Mouse (Mus musculus) thymus, postnatal 36 days (tissue): ENCODE results near the gene Arhgap23.
A peak's percentile ranks its signal among the peaks of the same experiment; 100 is the strongest.

Experiments used
- DNase-seq, 2 experiments: peaks; one replicate each; pipeline ENCODE4 v3.0.0; 2022; ENCODE audit warnings: mixed read lengths in 2 of 2

The Arhgap23 gene

GRCm38 (mm10) chr11:97435808-97436491 lies 20.6 kb downstream of the Arhgap23 start:
- DNase-seq = no peak

GRCm38 (mm10) chr11:97437745-97438144 lies 22.4 kb downstream of the Arhgap23 start:
- DNase-seq = no peak

GRCm38 (mm10) chr11:97438868-97439267 lies 23.5 kb downstream of the Arhgap23 start:
- no peak for DNase-seq

GRCm38 (mm10) chr11:97439935-97440334 lies 24.6 kb downstream of the Arhgap23 start:
- no peak for DNase-seq

GRCm38 (mm10) chr11:97440441-97440881 lies 25.1 kb downstream of the Arhgap23 start:
- DNase-seq = no peak

GRCm38 (mm10) chr11:97441036-97441657 lies 25.8 kb downstream of the Arhgap23 start:
- no peak for DNase-seq

GRCm38 (mm10) chr11:97441658-97442125 lies 26.4 kb downstream of the Arhgap23 start:
- no peak for DNase-seq

- no peak for DNase-seq
Observed at GRCm38 (mm10) chr11:97442891-97443675, 27.8 kb downstream of the Arhgap23 start.

- DNase-seq = no peak
Observed at GRCm38 (mm10) chr11:97445596-97445995, 30.3 kb downstream of the Arhgap23 start.

- DNase-seq = no peak
Observed at GRCm38 (mm10) chr11:97445999-97446511, 30.7 kb downstream of the Arhgap23 start.

GRCm38 (mm10) chr11:97447979-97448378 lies 32.6 kb downstream of the Arhgap23 start:
- DNase-seq = no peak

- no peak for DNase-seq
Observed at GRCm38 (mm10) chr11:97448611-97449394, 33.5 kb downstream of the Arhgap23 start.

- DNase-seq = no peak
Observed at GRCm38 (mm10) chr11:97449601-97450293, 34.4 kb downstream of the Arhgap23 start.

- DNase-seq = no peak
Observed at GRCm38 (mm10) chr11:97450305-97450922, 35.1 kb downstream of the Arhgap23 start.

- no peak for DNase-seq
Observed at GRCm38 (mm10) chr11:97451625-97452024, 36.3 kb downstream of the Arhgap23 start.

GRCm38 (mm10) chr11:97457120-97457519 lies 41.8 kb downstream of the Arhgap23 start:
- DNase-seq = no peak

- DNase-seq = peak; percentile 10 to 40
Observed at GRCm38 (mm10) chr11:97461307-97461820, 46.0 kb downstream of the Arhgap23 start.

- no peak for DNase-seq
Observed at GRCm38 (mm10) chr11:97462538-97462937, 47.2 kb downstream of the Arhgap23 start.

GRCm38 (mm10) chr11:97463166-97463565 lies 47.8 kb downstream of the Arhgap23 start:
- DNase-seq = no peak

GRCm38 (mm10) chr11:97463991-97464390 lies 48.7 kb downstream of the Arhgap23 start:
- DNase-seq = no peak

- DNase-seq = no peak
Observed at GRCm38 (mm10) chr11:97465957-97466356, 50.6 kb downstream of the Arhgap23 start.
